Mouse (Mus musculus) hindbrain, embryonic 11.5 days (tissue): ENCODE data around the gene Slc38a4. TPM values are rescaled to one million over a fixed set of nuclear protein-coding genes. Genes with fewer than 3 reads are reported as not detected.

Experiments
- polyA plus RNA-seq: library from polyadenylated mRNA; unstranded; fragments of >200 nt; fragmentation: Nextera tagmentation; extraction: Ambion mirVana; gene quantifications from 2 replicates; pipeline ENCODE4 v1.2.1, GENCODE M21; 2014

The Slc38a4 gene
- polyA plus RNA-seq, 1 experiment from 2014 or later: 39.7 TPM

Other genes with a start within 250 kb of the Slc38a4 start
- 3.2 and 3.4 TPM in 2 replicates for gene Pced1b, start 191.2 kb upstream of the Slc38a4 start, polyA plus RNA-seq
- 6.0 and 9.3 TPM in 2 replicates for gene Amigo2, start 191.3 kb upstream of the Slc38a4 start, polyA plus RNA-seq